8 mouse cellular contexts compared by ENCODE assay signal in genomic region chr11:107469523-107470371, GRCm38 (mm10). TPM values are rescaled to one million over a fixed set of nuclear protein-coding genes. Genes with fewer than 3 reads are reported as not detected.
DNase-seq lines count a peak whose midpoint lies in the region; ATAC-seq and TF ChIP-seq lines count a peak whose summit lies in the region.

No protein-coding gene starts in this region.

- TF ChIP-seq POLR2A in bone marrow macrophage, adult 2 months (IDR thresholded peaks at IDR 0.05; ENCODE audit: borderline replicate concordance, low read depth, low read length): no peak

- H3K4me1 ChIP-seq in bone marrow macrophage, adult 2 months (ENCODE audit: control insufficient read depth, insufficient read depth, low read length): peaks cover 22% of the 10 kb centered on the region
- peaks cover 40% of the 10 kb centered on the region for H3K4me1 ChIP-seq in forebrain, embryonic 10.5 days
- peaks cover 5 to 15% of the 10 kb centered on the region in 2 experiments for H3K4me1 ChIP-seq in heart, embryonic 14.5 days (ENCODE audit: control insufficient read depth in 2 of 2, insufficient read depth in 2 of 2, low read length in 2 of 2)
- peaks cover 52% of the 10 kb centered on the region for H3K4me1 ChIP-seq in liver, embryonic 13.5 days (replicated peaks)
- H3K4me1 ChIP-seq in stomach, embryonic 16.5 days (ENCODE audit: control insufficient read depth, insufficient read depth, low read length): peaks cover 23% of the 10 kb centered on the region

- TF ChIP-seq CTCF in bone marrow macrophage, adult 2 months (IDR thresholded peaks at IDR 0.05; ENCODE audit: low read depth, low read length): no peak

- H3K4me3 ChIP-seq in bone marrow macrophage, adult 2 months (ENCODE audit: insufficient read depth, low read length): peak overlapping the region; percentile 91
- peak overlapping the region; percentile 82 for H3K4me3 ChIP-seq in forebrain, embryonic 10.5 days
- peak overlapping the region; percentile 77 to 88 for H3K4me3 ChIP-seq in heart, embryonic 14.5 days (ENCODE audit: control insufficient read depth in 1 of 2, insufficient read depth in 1 of 2, low read depth in 1 of 2, low read length in 2 of 2)
- peak overlapping the region; percentile 91 for H3K4me3 ChIP-seq in liver, embryonic 13.5 days (replicated peaks)
- H3K4me3 ChIP-seq in stomach, embryonic 16.5 days (replicated peaks; ENCODE audit: low read length): peak overlapping the region; percentile 54

- no peaks in the 10 kb centered on the region for H3K9me3 ChIP-seq in forebrain, embryonic 10.5 days
- no peaks in the 10 kb centered on the region for H3K9me3 ChIP-seq in heart, embryonic 14.5 days (ENCODE audit: control insufficient read depth, low read length)
- H3K9me3 ChIP-seq in liver, embryonic 13.5 days (replicated peaks): no peaks in the 10 kb centered on the region
- H3K9me3 ChIP-seq in stomach, embryonic 16.5 days (replicated peaks; ENCODE audit: control insufficient read depth, low read length): no peaks in the 10 kb centered on the region

- under 1% methylated on average over 59 of the region's 59 CpGs for WGBS in forebrain, embryonic 10.5 days
- WGBS in heart, embryonic 14.5 days: under 1% methylated on average over 59 of the region's 59 CpGs
- WGBS in liver, embryonic 13.5 days (ENCODE audit: insufficient replicate concordance): under 1% methylated on average over 58 of the region's 59 CpGs
- under 1% methylated on average over 58 of the region's 59 CpGs for WGBS in stomach, embryonic 16.5 days

- ATAC-seq in heart, embryonic 14.5 days (ENCODE audit: insufficient number of reproducible peaks, insufficient read depth, low FRiP score, low read depth): peak; percentile 23
- ATAC-seq in liver, embryonic 13.5 days (ENCODE audit: low read depth): peak; percentile 55
- peak; percentile 51 for ATAC-seq in stomach, embryonic 16.5 days (ENCODE audit: insufficient read depth, low FRiP score)

- no peaks in the 10 kb centered on the region; the same call in 1 of the 2 replicates for H3K36me3 ChIP-seq in forebrain, embryonic 10.5 days (replicated peaks)
- H3K36me3 ChIP-seq in heart, embryonic 14.5 days (ENCODE audit: control insufficient read depth, insufficient read depth, low read length): no peaks in the 10 kb centered on the region
- no peaks in the 10 kb centered on the region for H3K36me3 ChIP-seq in liver, embryonic 13.5 days
- no peaks in the 10 kb centered on the region for H3K36me3 ChIP-seq in stomach, embryonic 16.5 days (ENCODE audit: control insufficient read depth, insufficient read depth, low read length)

- H3K4me2 ChIP-seq in heart, embryonic 14.5 days (ENCODE audit: low read length): peak overlapping the region; percentile 90
- H3K4me2 ChIP-seq in liver, embryonic 13.5 days: peak overlapping the region; percentile 99
- peak overlapping the region; percentile 89 for H3K4me2 ChIP-seq in stomach, embryonic 16.5 days (ENCODE audit: low read depth, low read length)

- H3K27ac ChIP-seq in bone marrow macrophage, adult 2 months (ENCODE audit: insufficient read depth, low read depth, low read length): peak overlapping the region; percentile 75
- peak overlapping the region; percentile 90 for H3K27ac ChIP-seq in forebrain, embryonic 10.5 days
- peak overlapping the region; percentile 74 to 86 for H3K27ac ChIP-seq in heart, embryonic 14.5 days (replicated peaks in 1 of 2; ENCODE audit: control insufficient read depth in 1 of 2, insufficient read depth in 1 of 2, low read depth in 2 of 2, low read length in 2 of 2)
- H3K27ac ChIP-seq in liver, embryonic 13.5 days: peak overlapping the region; percentile 97
- H3K27ac ChIP-seq in stomach, embryonic 16.5 days (ENCODE audit: low read length): peak overlapping the region; percentile 81

- peak; percentile 85 for DNase-seq in A20 (ENCODE audit: low read depth, low spot score)
- DNase-seq in forebrain, embryonic 10.5 days (ENCODE audit: extremely low spot score, low spot score): peak; percentile 73
- DNase-seq in kidney, postnatal 14 days: peak; percentile 75
- DNase-seq in liver, embryonic 13.5 days: peak; percentile 69
- DNase-seq in neural tube, embryonic 10.5 days (ENCODE audit: extremely low spot score, low spot score): peak; percentile 74

- H3K9ac ChIP-seq in heart, embryonic 14.5 days (ENCODE audit: low read length): peak overlapping the region; percentile 90
- H3K9ac ChIP-seq in liver, embryonic 13.5 days: peak overlapping the region; percentile 96
- H3K9ac ChIP-seq in stomach, embryonic 16.5 days (ENCODE audit: low read length): peak overlapping the region; percentile 73

- H3K27me3 ChIP-seq in forebrain, embryonic 10.5 days (ENCODE audit: poor library complexity, severe bottlenecking): no peaks in the 10 kb centered on the region
- H3K27me3 ChIP-seq in heart, embryonic 14.5 days (ENCODE audit: control insufficient read depth, insufficient read depth, low read length): no peaks in the 10 kb centered on the region
- H3K27me3 ChIP-seq in liver, embryonic 13.5 days: no peaks in the 10 kb centered on the region
- H3K27me3 ChIP-seq in stomach, embryonic 16.5 days (ENCODE audit: control insufficient read depth, insufficient read depth, low read length): no peaks in the 10 kb centered on the region

RNA-seq across cellular contexts. Expression of gene Pitpnc1, which starts 0.8 kb away (rescaled TPM):
- polyA plus RNA-seq in bone marrow macrophage, adult 2 months (2012; ENCODE audit: insufficient read depth, insufficient read length, missing spikeins): 13.2 and 14.6 TPM in 2 replicates
- 26.8 and 32.0 TPM in 2 replicates for polyA plus RNA-seq in forebrain, embryonic 10.5 days (2016; fragmentation: Nextera tagmentation; extraction: Ambion mirVana)
- polyA plus RNA-seq in heart, embryonic 14.5 days (2014; fragmentation: Nextera tagmentation; extraction: Ambion mirVana): 16.0 and 16.8 TPM in 2 replicates
- polyA plus RNA-seq in liver, embryonic 13.5 days (2015; fragmentation: Nextera tagmentation; extraction: Ambion mirVana): 7.4 and 8.3 TPM in 2 replicates
- 10.4 and 13.9 TPM in 2 replicates for polyA plus RNA-seq in stomach, embryonic 16.5 days (2015; fragmentation: Nextera tagmentation; extraction: Ambion mirVana)

RNA-seq across cellular contexts. Expression of gene Psmd12, which starts 9.5 kb away (rescaled TPM):
- polyA plus RNA-seq in bone marrow macrophage, adult 2 months (2012; ENCODE audit: insufficient read depth, insufficient read length, missing spikeins): 60.8 and 65.4 TPM in 2 replicates
- 231 and 246 TPM in 2 replicates for polyA plus RNA-seq in forebrain, embryonic 10.5 days (2016; fragmentation: Nextera tagmentation; extraction: Ambion mirVana)
- 143 and 147 TPM in 2 replicates for polyA plus RNA-seq in heart, embryonic 14.5 days (2014; fragmentation: Nextera tagmentation; extraction: Ambion mirVana)
- 134 and 159 TPM in 2 replicates for polyA plus RNA-seq in liver, embryonic 13.5 days (2015; fragmentation: Nextera tagmentation; extraction: Ambion mirVana)
- polyA plus RNA-seq in stomach, embryonic 16.5 days (2015; fragmentation: Nextera tagmentation; extraction: Ambion mirVana): 163 and 175 TPM in 2 replicates

Comparison
In these comparisons a context has a peak if more than half of its experiments do, and no peak if none do; other contexts are left out.
1. Peak in every context shown above with its lines: DNase-seq, ATAC-seq, H3K4me3 ChIP-seq and H3K27ac ChIP-seq.